Mouse (Mus musculus) activated CD4-positive, CD25-positive, alpha-beta regulatory T cell (primary cell): Measurements from ENCODE around the gene Slc22a26. TPM values are rescaled to one million over a fixed set of nuclear protein-coding genes. Genes with fewer than 3 reads are reported as not detected.

Experiments used
- polyA plus RNA-seq, 2 experiments: library from polyadenylated mRNA; unstranded; fragments of 100-300 nt; shearing (Covaris generic); gene quantifications; one replicate each; pipeline ENCODE4 v1.2.1; 2017

The Slc22a26 gene
- polyA plus RNA-seq = not detected

DNA sequence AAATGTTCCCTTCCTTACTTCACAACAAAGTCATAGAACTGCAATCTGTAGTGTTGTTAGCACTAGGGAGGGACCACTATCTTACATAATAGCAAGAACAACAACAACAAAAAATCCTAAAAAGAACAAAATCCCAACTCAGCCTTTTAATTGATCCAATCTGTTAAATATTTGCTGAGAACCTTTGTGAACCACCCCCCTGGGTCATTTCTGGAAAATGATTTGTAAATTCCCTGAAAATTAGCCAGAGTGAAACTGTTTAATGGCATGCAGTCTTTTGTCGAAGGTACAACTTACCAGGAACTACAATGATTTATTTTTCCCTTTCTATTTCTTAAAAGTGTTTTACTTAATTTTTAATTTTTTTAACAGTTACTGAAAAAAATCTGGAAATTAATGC is at the start of gene Slc22a26:
Slc22a26 (minus strand) TSS at position 97 of the 400 bp plus-strand sequence.

Other genes starting within 250 kb of the Slc22a26 start
- gene Pla2g16, start 245.2 kb downstream of the Slc22a26 start, polyA plus RNA-seq = 100 to 1,000 TPM; 103 to 156 TPM
- gene Lgals12, start 195.5 kb downstream of the Slc22a26 start, polyA plus RNA-seq = under 1 TPM in 1 of 2 experiments, not detected in 1; 0.18 TPM
- gene Hrasls5, start 190.1 kb downstream of the Slc22a26 start, polyA plus RNA-seq = under 1 TPM in 1 of 2 experiments, not detected in 1; 0.16 TPM
- not detected for gene Slc22a19, start 91.4 kb downstream of the Slc22a26 start, polyA plus RNA-seq
- gene Slc22a27, start 163.4 kb upstream of the Slc22a26 start, polyA plus RNA-seq = not detected